Mouse (Mus musculus) lung, postnatal 0 days (tissue): ENCODE results near the gene Plscr2.
A peak's percentile ranks its signal among the peaks of the same experiment; 100 is the strongest.

Experiments used
- CTCF ChIP-seq: IDR thresholded peaks from 2 replicates; pipeline ENCODE4 v1.5.1; 2016; ENCODE audit warnings: antibody characterized with exemption, mild to moderate bottlenecking
- EP300 ChIP-seq: IDR thresholded peaks from 2 replicates; pipeline ENCODE4 v1.6.1; 2016; ENCODE audit warnings: antibody characterized with exemption, mild to moderate bottlenecking, control low read depth

GRCm38 (mm10) chr9:92260481-92261159 lies 14.8 kb upstream of the Plscr2 start:
- TF ChIP-seq EP300 (peak; percentile 88), CTCF (no peak)
